Mouse (Mus musculus) heart, postnatal 10 days (tissue): ENCODE results near the gene Cul1. TPM values are rescaled to one million over a fixed set of nuclear protein-coding genes. Genes with fewer than 3 reads are reported as not detected.

ENCODE experiments used
- DNase-seq, 2 experiments: peaks; one replicate each; pipeline ENCODE4 v3.0.0; 2021
- intact Hi-C: fragments of 180-260 bp; cut with DNase I; formaldehyde crosslinking; loops from one replicate; pipeline ENCODE4 v1.15.1; 2025
- total RNA-seq, 2 experiments: library from RNA; stranded (reverse); gene quantifications; 2 replicates each; pipeline ENCODE4 v1.2.3; 2021

Cul1 gene
- total RNA-seq, 2 experiments from 2014 or later = 77.6 to 80.3 TPM

- intact Hi-C loops = no loop called here
- no peak for DNase-seq
Measured at GRCm38 (mm10) chr6:47467058-47467457, 13.9 kb downstream of the Cul1 start.

- intact Hi-C loops = no loop called here
- no peak for DNase-seq
Measured at GRCm38 (mm10) chr6:47469760-47470159, 16.6 kb downstream of the Cul1 start.

- no peak for DNase-seq
- intact Hi-C loops = no loop called here
Measured at GRCm38 (mm10) chr6:47472444-47472843, 19.2 kb downstream of the Cul1 start.

GRCm38 (mm10) chr6:47482027-47482426 lies 28.8 kb downstream of the Cul1 start:
- DNase-seq = no peak

GRCm38 (mm10) chr6:47494562-47494961 lies 41.4 kb downstream of the Cul1 start:
- DNase-seq = no peak
- intact Hi-C loops = no loop called here

More at GRCm38 (mm10) chr6:47482027-47482426, 28.8 kb downstream of the Cul1 start:
- intact Hi-C loops = no loop called here

- intact Hi-C loops = loop anchor here (5.0 to 10.0 kb wide), 2 partner anchors 63 to 125 kb away; no protein-coding TSS in a partner anchor
Measured at GRCm38 (mm10) chr6:47520030-47520429, 66.8 kb downstream of the Cul1 start.

GRCm38 (mm10) chr6:47522431-47522830 lies 69.2 kb downstream of the Cul1 start:
- DNase-seq = peak; percentile 21 to 32
- intact Hi-C loops = loop anchor here (5.0 to 10.0 kb wide), 2 partner anchors 65 to 128 kb away; no protein-coding TSS in a partner anchor

More at GRCm38 (mm10) chr6:47520030-47520429, 66.8 kb downstream of the Cul1 start:
- no peak for DNase-seq

- DNase-seq = no peak
- intact Hi-C loops = loop anchor here (10.0 kb wide), 1 partner anchor 130 kb away; no protein-coding TSS in a partner anchor
Measured at GRCm38 (mm10) chr6:47525041-47525440, 71.8 kb downstream of the Cul1 start.

- intact Hi-C loops = loop anchor here (10.0 kb wide), 1 partner anchor 132 kb away; no protein-coding TSS in a partner anchor
- no peak for DNase-seq
Measured at GRCm38 (mm10) chr6:47526446-47526845, 73.2 kb downstream of the Cul1 start.

GRCm38 (mm10) chr6:47527129-47527528 lies 73.9 kb downstream of the Cul1 start:
- no peak for DNase-seq
- intact Hi-C loops = loop anchor here (10.0 kb wide), 1 partner anchor 132 kb away; no protein-coding TSS in a partner anchor

- no peak for DNase-seq
- intact Hi-C loops = loop anchor here (10.0 kb wide), 1 partner anchor 133 kb away; no protein-coding TSS in a partner anchor
Measured at GRCm38 (mm10) chr6:47527655-47528054, 74.5 kb downstream of the Cul1 start.

- DNase-seq = no peak
- intact Hi-C loops = no loop called here
Measured at GRCm38 (mm10) chr6:47532547-47532946, 79.3 kb downstream of the Cul1 start.

- DNase-seq = no peak
- intact Hi-C loops = no loop called here
Measured at GRCm38 (mm10) chr6:47535333-47535732, 82.1 kb downstream of the Cul1 start.

GRCm38 (mm10) chr6:47552280-47552679 lies 99.1 kb downstream of the Cul1 start:
- DNase-seq = no peak
- intact Hi-C loops = no loop called here

- no peak for DNase-seq
- intact Hi-C loops = no loop called here
Measured at GRCm38 (mm10) chr6:47559287-47559686, 106.1 kb downstream of the Cul1 start.

GRCm38 (mm10) chr6:47560407-47560806 lies 107.2 kb downstream of the Cul1 start:
- DNase-seq = no peak
- intact Hi-C loops = no loop called here

- intact Hi-C loops = no loop called here
- DNase-seq = no peak
Measured at GRCm38 (mm10) chr6:47560846-47561245, 107.6 kb downstream of the Cul1 start.

GRCm38 (mm10) chr6:47561426-47561825 lies 108.2 kb downstream of the Cul1 start:
- no peak for DNase-seq
- intact Hi-C loops = no loop called here

GRCm38 (mm10) chr6:47565326-47566035 lies 112.3 kb downstream of the Cul1 start:
- intact Hi-C loops = no loop called here

GRCm38 (mm10) chr6:47572887-47573286 lies 119.7 kb downstream of the Cul1 start:
- DNase-seq = no peak
- intact Hi-C loops = no loop called here

More at GRCm38 (mm10) chr6:47565326-47566035, 112.3 kb downstream of the Cul1 start:
- DNase-seq = peak in 1 of 2 experiments; percentile 3
